Mouse (Mus musculus) liver, embryonic 16.5 days (tissue): Measurements from ENCODE around the gene Gna12. TPM values are rescaled to one million over a fixed set of nuclear protein-coding genes. Genes with fewer than 3 reads are reported as not detected.
A peak's percentile ranks its signal among the peaks of the same experiment; 100 is the strongest.

ENCODE experiments used
- ATAC-seq: fragments of 200-750 bp; cut with Nextera tagmentation; 2 replicates; pipeline ENCODE4 v1.8.0; 2017; ENCODE audit warnings: low read depth, mild to moderate bottlenecking, moderate number of reproducible peaks, moderate library complexity
- H3K27ac ChIP-seq: fragments of 300-500 bp; sonication (generic); 2 replicates; pipeline ENCODE4 v1.5.1; 2014; ENCODE audit warnings: mild to moderate bottlenecking, low read length
- H3K27me3 ChIP-seq: fragments of 300-500 bp; sonication (generic); 2 replicates; pipeline ENCODE4 v1.6.1; 2014; ENCODE audit warnings: low read depth, low read length, mixed read lengths; ENCODE audit not compliant: control insufficient read depth, insufficient read depth
- H3K36me3 ChIP-seq: fragments of 300-500 bp; sonication (generic); 2 replicates; pipeline ENCODE4 v1.6.1; 2014; ENCODE audit warnings: mild to moderate bottlenecking; ENCODE audit not compliant: control insufficient read depth, insufficient read depth
- H3K4me1 ChIP-seq: fragments of 300-500 bp; sonication (generic); 2 replicates; pipeline ENCODE4 v1.6.1; 2014; ENCODE audit warnings: low read depth, low read length, mixed read lengths; ENCODE audit not compliant: control insufficient read depth
- H3K4me2 ChIP-seq: fragments of 300-500 bp; sonication (generic); 2 replicates; pipeline ENCODE4 v1.6.1; 2014; ENCODE audit warnings: low read depth, low read length, mixed read lengths
- H3K4me3 ChIP-seq: fragments of 300-500 bp; sonication (generic); 2 replicates; pipeline ENCODE4 v1.5.1; 2014; ENCODE audit warnings: low read depth, mild to moderate bottlenecking, low read length
- H3K9ac ChIP-seq: fragments of 300-500 bp; sonication (generic); 2 replicates; pipeline ENCODE4 v1.6.1; 2014; ENCODE audit warnings: low read depth, low read length
- H3K9me3 ChIP-seq: fragments of 300-500 bp; sonication (generic); replicated peaks from 2 replicates; pipeline ENCODE4 v1.6.1; 2016; ENCODE audit warnings: low read length; ENCODE audit not compliant: control insufficient read depth
- WGBS: fragments of 180-500 bp; shearing (Covaris S2); extraction: QIAGEN DNeasy Blood & Tissue Kit; methylation state at CpG from one replicate; pipeline ENCODE4 v1.1.7; 2014; ENCODE audit not compliant: insufficient replicate concordance; 5-methylcytosine and 5-hydroxymethylcytosine counted together
- polyA plus RNA-seq: library from polyadenylated mRNA; unstranded; fragments of >200 nt; fragmentation: Nextera tagmentation; extraction: Ambion mirVana; gene quantifications from 2 replicates; pipeline ENCODE4 v1.2.1, GENCODE M21; 2015

Gene Gna12
- polyA plus RNA-seq, 1 experiment from 2014 or later, result 2.4 TPM

- Histone ChIP-seq H3K4me1 (no peaks in the 10 kb centered on the region), H3K9me3 (no peaks in the 10 kb centered on the region), H3K4me2 (no peak overlapping the region), H3K4me3 (no peak overlapping the region), H3K27me3 (no peaks in the 10 kb centered on the region), H3K27ac (no peak overlapping the region), H3K36me3 (no peaks in the 10 kb centered on the region), H3K9ac (no peak overlapping the region)
- WGBS, result 39% methylated on average over 12 of the region's 12 CpGs
- no peak for ATAC-seq
Measured at GRCm38 (mm10) chr5:140743706-140744131, 86.5 kb downstream of the Gna12 start.

GRCm38 (mm10) chr5:140741877-140742276 lies 88.4 kb downstream of the Gna12 start:
- Histone ChIP-seq H3K4me2 (no peak overlapping the region), H3K4me3 (no peak overlapping the region), H3K9ac (no peak overlapping the region), H3K9me3 (no peaks in the 10 kb centered on the region), H3K27me3 (peaks cover 7% of the 10 kb centered on the region), H3K36me3 (no peaks in the 10 kb centered on the region), H3K27ac (no peak overlapping the region), H3K4me1 (no peaks in the 10 kb centered on the region)
- ATAC-seq, result no peak

GRCm38 (mm10) chr5:140741040-140741439 lies 89.2 kb downstream of the Gna12 start:
- Histone ChIP-seq H3K27ac (no peak overlapping the region), H3K36me3 (no peaks in the 10 kb centered on the region), H3K9me3 (no peaks in the 10 kb centered on the region), H3K4me1 (no peaks in the 10 kb centered on the region), H3K4me3 (no peak overlapping the region), H3K4me2 (no peak overlapping the region), H3K27me3 (peaks cover 16% of the 10 kb centered on the region), H3K9ac (no peak overlapping the region)
- no peak for ATAC-seq
- WGBS, result 65% methylated on average over 11 of the region's 11 CpGs

DNA sequence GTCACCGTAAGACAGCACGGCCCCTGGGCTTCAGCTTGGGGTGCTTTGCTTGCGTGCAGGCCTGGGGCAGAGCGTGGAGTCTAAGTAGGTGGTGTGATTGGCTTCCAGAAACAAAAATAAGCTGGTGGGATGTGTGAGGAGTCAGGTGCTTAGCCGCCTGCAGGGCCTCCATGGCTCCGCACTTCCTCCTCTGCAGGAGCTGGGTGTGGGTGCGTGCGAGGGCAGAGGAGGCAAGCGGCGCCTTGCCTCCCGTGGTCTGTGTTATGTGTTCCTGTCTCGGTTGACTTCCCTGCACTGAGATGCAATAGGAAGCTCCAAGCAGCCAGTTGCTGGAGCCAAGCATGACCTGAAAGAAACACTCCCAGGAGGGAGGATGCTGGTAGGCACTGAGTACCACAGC lies 90.4 kb downstream of the Gna12 start:
- 52% methylated on average over 12 of the region's 12 CpGs for WGBS
- H3K9ac ChIP-seq, result no peak overlapping the region
- no peak overlapping the region for H3K27ac ChIP-seq
- H3K4me2 ChIP-seq, result no peak overlapping the region
- peak; percentile 33 for ATAC-seq
- peaks cover 28% of the 10 kb centered on the region for H3K27me3 ChIP-seq
- no peak overlapping the region for H3K4me3 ChIP-seq
- H3K36me3 ChIP-seq, result no peaks in the 10 kb centered on the region
- no peaks in the 10 kb centered on the region for H3K9me3 ChIP-seq
- peaks cover 5% of the 10 kb centered on the region for H3K4me1 ChIP-seq

GRCm38 (mm10) chr5:140736166-140736565 lies 94.1 kb downstream of the Gna12 start:
- H3K27ac ChIP-seq, result no peak overlapping the region
- no peaks in the 10 kb centered on the region for H3K36me3 ChIP-seq
- H3K27me3 ChIP-seq, result peaks cover 30% of the 10 kb centered on the region
- no peak overlapping the region; the same call in 1 of the 2 replicates for H3K9ac ChIP-seq
- no peaks in the 10 kb centered on the region for H3K9me3 ChIP-seq
- no peak for ATAC-seq
- peak overlapping the region; percentile 44; the same call in 1 of the 2 replicates for H3K4me3 ChIP-seq
- WGBS, result 8% methylated on average over 8 of the region's 13 CpGs
- peak overlapping the region; percentile 53 for H3K4me2 ChIP-seq
- peaks cover 5% of the 10 kb centered on the region for H3K4me1 ChIP-seq

DNA sequence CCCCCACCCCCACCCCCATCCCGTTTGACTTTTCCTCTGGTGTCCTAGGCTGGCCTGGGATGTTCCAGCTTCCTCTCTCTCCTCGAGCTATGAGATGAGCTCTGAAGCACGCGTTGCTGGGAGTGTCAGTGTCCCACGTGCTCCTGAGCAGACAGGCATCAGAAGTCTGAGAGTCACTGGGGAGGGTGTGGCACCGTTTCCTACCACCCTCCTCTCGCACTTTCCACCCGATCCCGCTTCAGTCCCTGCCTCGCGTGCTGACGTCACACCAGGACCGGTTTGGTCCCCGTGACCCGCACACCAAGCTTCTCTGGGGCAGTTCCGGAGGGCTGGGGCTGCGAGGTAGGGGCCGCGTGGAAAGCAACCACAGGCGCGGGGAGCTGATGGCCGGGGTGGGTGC lies 94.9 kb downstream of the Gna12 start:
- Histone ChIP-seq H3K36me3 (no peaks in the 10 kb centered on the region), H3K27ac (no peak overlapping the region), H3K9me3 (no peaks in the 10 kb centered on the region), H3K27me3 (peaks cover 30% of the 10 kb centered on the region), H3K9ac (peak overlapping the region; percentile 37; the same call in 1 of the 2 replicates), H3K4me3 (peak overlapping the region; percentile 44), H3K4me2 (peak overlapping the region; percentile 53), H3K4me1 (peaks cover 5% of the 10 kb centered on the region)
- 0% methylated on average over 20 of the region's 22 CpGs for WGBS
- peak; percentile 17; the same call in 1 of the 2 replicates for ATAC-seq

GRCm38 (mm10) chr5:140733336-140733735 lies 96.9 kb downstream of the Gna12 start:
- no peaks in the 10 kb centered on the region for H3K36me3 ChIP-seq
- no peak overlapping the region for H3K4me3 ChIP-seq
- H3K4me1 ChIP-seq, result peaks cover 5% of the 10 kb centered on the region
- peaks cover 30% of the 10 kb centered on the region for H3K27me3 ChIP-seq
- H3K9ac ChIP-seq, result no peak overlapping the region
- no peak overlapping the region for H3K27ac ChIP-seq
- no peaks in the 10 kb centered on the region for H3K9me3 ChIP-seq
- H3K4me2 ChIP-seq, result no peak overlapping the region
- 19% methylated on average over 3 of the region's 3 CpGs for WGBS
- ATAC-seq, result no peak; the same call in 1 of the 2 replicates

GRCm38 (mm10) chr5:140732195-140732594 lies 98.0 kb downstream of the Gna12 start:
- H3K4me1 ChIP-seq, result peaks cover 5% of the 10 kb centered on the region

GRCm38 (mm10) chr5:140731040-140731797 lies 99.0 kb downstream of the Gna12 start:
- no peaks in the 10 kb centered on the region for H3K9me3 ChIP-seq
- peaks cover 5% of the 10 kb centered on the region for H3K4me1 ChIP-seq
- no peak overlapping the region; the same call in 1 of the 2 replicates for H3K27ac ChIP-seq
- H3K9ac ChIP-seq, result no peak overlapping the region
- no peak overlapping the region for H3K4me2 ChIP-seq
- H3K4me3 ChIP-seq, result no peak overlapping the region
- peaks cover 16% of the 10 kb centered on the region for H3K27me3 ChIP-seq
- H3K36me3 ChIP-seq, result no peaks in the 10 kb centered on the region
- WGBS, result 38% methylated on average over 11 of the region's 11 CpGs
- ATAC-seq, result no peak

More at GRCm38 (mm10) chr5:140732195-140732594, 98.0 kb downstream of the Gna12 start:
- no peaks in the 10 kb centered on the region for H3K36me3 ChIP-seq
- H3K27me3 ChIP-seq, result peaks cover 26% of the 10 kb centered on the region
- no peak overlapping the region for H3K4me2 ChIP-seq
- H3K4me3 ChIP-seq, result no peak overlapping the region
- H3K9ac ChIP-seq, result no peak overlapping the region
- ATAC-seq, result no peak
- H3K27ac ChIP-seq, result no peak overlapping the region
- H3K9me3 ChIP-seq, result no peaks in the 10 kb centered on the region
- 42% methylated on average over 4 of the region's 4 CpGs for WGBS
